Mouse (Mus musculus) frontal cortex, adult 2 months (tissue): ENCODE measurements at regions not wholly inside any gene's neighbourhood (a gene's known extent, or its start where the extent isn't known, plus 50 kb on each side); places are given as distances from the start of the nearest gene placed in this dataset.
A peak's percentile ranks its signal among the peaks of the same experiment; 100 is the strongest.

Experiments used
- DNase-seq, 2 experiments: peaks; one replicate each; pipeline ENCODE4 v3.0.0; 2022; ENCODE audit warnings: low spot score in 1 of 2; ENCODE audit errors: extremely low spot score in 1 of 2

DNA sequence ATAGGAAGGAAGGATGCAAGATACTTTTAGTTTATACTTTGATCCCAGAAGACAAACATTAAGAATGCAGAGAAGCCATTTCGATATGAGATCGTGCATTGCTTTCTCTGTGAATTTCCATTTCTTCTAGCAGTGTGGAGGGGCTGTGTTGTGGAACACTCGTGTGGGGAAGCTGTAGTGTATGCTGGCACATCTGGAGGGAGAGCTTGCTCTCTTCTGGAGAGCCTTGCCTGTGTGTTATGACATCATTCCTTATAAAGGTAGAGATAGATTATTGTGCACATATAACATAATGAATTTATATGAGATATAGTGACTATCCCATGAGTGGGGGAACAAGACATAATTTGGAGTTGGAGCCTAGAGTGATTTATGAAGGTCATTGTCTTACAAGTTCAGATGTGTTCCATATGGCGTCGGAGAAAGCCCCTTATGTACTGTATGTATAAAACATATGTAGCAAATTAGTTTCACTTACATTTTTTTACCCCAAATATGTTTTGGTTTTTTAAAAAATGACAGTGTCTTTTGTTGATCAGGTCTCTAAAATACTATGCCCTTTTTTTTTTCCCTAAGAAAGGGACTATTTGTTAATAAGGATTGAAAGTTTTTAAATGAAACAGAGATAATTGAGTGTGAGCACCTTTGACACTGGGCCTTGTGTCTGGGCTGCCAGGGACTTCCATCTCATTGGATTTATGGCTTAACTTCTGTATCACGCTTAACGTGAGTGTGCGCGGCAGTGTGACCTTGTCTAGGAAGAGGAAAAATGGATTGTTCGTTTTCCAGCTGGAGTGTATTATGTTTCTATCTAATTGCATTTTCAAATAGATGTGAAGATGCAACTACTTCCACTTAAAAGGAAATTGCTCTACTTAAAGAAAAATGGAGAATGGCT lies 230.8 kb downstream of the Papss1 start:
- DNase-seq: no peak

DNA sequence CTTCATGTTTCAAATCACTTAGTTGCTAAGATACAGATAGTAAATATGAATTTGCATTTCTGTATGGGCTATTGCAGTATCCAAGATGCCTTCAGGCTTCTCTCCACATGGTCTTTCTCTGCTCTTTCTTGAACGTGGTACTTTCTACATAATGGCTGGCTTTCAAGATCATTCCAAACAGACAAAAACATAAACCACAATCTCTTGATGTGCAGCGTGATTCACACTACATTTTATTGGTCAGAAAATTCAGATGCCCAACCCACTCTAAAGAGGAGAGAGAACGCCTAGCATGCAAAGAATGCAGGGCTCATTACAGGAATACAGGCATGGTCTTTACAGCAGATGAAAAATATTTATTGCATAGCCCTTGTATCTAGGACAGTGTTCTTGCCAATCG lies 235.2 kb downstream of the Papss1 start:
- DNase-seq: no peak

DNA sequence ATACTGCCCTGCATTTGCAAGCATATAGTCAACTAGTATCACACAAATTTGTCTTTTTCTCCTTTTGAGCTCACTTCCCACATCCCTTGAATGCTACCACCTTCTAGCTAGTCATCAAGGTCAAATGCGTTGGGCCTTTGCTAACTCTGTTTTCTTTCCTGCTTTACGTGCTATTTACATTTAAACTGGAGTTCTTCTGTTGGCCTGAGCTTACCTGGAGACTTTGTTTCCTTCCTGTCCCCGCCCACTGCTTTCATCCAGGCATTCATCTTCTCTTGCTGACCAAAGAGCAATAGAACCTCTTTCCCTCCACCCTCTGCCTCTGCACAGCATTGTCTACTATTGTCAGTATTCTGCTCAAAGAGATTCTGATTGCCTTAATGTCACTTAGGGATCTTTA lies 237.0 kb downstream of the Papss1 start:
- DNase-seq: no peak

DNA sequence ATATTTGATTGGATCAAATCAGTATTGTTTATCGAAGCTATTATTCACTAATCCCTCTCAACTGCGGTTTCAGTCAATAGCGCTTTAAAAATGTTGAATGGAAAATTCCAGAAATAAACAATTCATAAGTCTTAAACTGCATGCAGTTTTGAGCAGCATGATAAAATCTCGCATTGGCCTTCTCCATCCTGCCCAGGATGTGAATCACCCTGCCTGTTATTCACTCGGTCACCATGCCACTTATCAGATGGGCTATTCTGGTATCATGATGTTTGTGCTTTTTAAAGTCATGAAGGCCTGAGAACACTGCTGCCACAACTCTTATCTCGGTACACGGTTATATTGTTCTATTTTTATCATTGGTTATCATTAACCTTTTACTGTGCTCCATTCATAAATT lies 238.3 kb downstream of the Papss1 start:
- no peak for DNase-seq

DNA sequence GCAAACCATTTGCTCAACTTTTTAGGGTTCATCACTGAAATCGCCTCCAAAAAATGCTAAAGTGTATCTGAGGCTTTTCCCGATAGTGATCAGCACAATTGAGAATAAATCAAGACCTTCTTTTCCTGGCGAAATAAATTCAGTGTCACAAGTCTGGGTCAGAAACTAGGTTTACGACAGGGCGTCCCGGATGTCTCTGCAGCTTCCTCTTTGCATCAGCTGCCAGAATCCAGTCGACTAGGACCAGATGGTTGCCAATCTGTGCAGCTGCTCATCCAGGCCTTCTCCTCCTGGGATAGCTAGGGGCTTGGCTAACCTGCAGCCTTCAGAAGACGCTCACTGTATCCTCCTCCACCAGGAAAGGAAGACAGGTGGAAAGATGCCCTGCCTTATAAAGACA lies 243.6 kb downstream of the Papss1 start:
- peak in 1 of 2 experiments; percentile 6 for DNase-seq

DNA sequence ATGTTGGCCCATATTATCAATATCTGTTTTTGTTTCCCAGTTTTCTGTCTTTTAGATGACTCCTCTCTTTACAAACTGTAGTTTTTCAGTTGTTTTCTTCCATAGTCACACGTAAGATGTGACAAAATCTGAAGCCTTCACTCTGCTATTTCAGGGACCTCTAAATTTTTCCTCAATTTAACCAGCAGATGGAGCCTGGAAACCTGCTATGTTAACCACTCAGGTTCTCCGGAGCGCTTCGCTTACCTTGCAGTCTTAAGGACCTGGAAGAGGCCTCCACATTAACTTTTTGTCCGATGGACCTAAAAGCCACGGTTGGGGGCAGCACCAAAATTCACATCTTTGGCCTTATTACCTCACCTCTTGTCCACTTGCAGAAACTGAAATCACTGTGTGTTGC lies 248.4 kb downstream of the Papss1 start:
- DNase-seq: peak in 1 of 2 experiments; percentile 53

DNA sequence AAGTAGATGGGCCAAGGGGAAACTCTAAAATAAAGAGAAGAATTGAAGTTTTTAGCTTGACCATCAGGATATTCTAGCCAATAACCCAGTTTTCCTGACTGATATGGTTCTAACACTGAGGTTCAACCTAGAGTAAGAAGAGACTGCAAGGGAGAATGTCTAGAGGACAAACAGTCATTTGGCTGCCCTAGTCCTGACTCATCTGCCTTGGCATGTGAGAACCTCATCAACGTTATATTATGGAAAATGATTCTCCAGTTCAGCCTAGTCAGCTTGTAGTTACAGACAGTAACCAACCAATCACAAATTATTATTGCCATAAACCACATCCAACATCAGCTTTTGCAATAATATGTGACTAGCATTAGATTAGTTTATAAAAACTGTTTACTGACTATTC lies 254.2 kb downstream of the Papss1 start:
- DNase-seq: no peak

DNA sequence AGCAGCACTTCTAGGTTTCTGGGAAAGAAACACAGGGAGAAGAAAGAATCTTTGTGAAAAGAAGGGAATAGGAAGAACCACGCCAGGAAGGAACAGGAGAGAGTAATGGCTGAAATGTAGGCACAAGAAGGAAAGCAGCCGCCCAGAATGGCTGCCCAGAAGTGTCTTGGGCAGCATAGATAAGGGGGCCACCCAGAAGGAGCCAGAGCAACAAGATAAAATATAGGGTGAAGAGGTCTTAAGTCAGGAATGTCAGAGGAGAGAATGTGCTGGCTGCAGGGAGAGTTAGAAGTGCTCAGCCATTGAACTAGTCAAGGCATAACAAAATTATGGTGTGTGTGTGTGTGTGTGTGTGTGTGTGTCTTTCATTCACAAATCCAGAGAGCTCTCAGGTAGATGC lies 227.7 kb upstream of the Dkk2 start:
- no peak for DNase-seq

DNA sequence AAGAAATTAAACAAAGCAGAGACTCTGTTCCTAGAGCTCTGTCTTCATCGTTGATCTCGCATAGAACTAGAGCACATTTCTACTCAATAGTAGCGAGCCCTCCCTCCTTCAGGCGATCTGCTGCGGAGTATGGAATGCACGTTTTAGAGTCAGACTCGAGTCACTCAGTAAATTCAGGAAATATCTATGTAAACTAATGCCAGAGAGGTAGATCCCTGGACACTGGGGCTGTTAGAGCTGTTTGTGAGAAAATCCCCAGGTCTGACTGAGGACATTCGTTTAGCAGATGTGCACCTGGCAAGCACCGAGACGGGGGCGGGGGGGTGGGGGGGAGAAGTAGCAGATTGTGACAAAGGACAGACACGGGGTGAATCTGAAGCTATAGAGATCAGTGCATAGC lies 226.0 kb upstream of the Dkk2 start:
- no peak for DNase-seq

DNA sequence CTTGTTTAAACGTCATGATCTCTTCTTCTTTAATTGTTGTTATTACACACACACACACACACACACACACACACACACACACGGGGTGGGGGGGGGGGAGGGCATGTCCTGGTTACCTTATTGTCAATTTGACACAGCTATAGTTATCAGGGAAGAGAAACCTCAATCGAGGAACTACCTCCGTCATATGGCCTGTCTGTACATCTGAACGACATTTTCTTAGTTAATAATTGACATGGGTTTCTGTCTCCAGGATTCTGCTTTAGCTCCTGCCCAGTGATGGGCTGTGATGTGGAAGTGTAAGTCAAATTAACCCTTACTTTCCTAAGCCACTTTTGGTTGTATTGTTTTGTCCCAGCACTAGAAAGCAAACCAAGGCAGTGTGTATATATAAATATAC lies 220.0 kb upstream of the Dkk2 start:
- DNase-seq: no peak

DNA sequence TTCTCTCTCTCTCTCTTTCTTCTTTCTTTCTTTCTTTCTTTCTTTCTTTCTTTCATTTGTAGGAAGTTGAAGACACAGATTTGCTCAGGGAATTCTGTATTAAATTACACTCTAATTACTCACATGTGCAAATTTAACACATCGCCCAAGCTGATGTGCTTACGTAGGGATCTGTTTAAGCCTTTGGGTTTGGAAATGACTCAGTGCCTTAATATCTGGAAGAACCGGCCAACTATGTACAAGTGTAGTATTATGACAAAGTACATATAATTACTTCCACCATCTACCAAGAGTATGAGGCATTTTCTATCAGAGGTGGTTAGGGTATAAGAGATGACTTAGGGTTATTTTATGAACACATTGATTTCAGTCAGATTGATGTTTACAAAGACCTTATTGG lies 217.8 kb upstream of the Dkk2 start:
- DNase-seq: no peak

DNA sequence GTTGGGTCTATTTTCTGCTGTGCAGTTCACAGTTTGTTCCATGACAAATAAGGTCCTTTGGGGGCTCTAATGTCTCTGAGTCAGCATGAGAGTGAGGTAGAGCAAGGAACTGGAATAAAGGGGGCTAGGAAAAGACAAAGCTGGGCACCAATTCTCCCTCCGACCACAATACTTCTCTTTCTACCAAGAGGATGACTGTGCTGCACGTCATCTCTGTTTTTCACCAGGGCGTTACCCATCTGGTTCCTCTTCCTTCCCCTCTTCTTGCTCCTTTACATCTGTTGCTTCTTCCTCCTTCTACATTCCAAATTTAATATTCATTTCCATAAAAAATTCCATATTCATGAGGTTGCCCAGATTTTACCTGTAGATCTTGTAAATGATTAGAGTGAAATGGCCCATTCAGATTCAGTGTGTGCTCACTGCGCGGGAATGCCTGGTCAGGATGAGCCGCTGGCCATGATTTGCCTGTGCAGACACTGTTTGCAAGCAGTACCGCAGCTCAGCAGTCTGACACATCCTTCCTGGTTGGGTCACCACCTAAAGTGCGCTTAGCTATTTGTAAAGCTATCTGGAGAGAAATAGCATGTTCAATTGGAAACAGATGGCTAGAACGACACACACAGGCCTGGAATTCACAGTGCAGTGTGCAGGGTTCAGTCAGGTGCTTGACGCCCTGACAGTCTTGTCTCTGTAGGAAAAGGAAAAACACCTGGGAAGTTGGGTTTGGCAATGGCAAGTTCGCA lies 216.7 kb upstream of the Dkk2 start:
- no peak for DNase-seq

DNA sequence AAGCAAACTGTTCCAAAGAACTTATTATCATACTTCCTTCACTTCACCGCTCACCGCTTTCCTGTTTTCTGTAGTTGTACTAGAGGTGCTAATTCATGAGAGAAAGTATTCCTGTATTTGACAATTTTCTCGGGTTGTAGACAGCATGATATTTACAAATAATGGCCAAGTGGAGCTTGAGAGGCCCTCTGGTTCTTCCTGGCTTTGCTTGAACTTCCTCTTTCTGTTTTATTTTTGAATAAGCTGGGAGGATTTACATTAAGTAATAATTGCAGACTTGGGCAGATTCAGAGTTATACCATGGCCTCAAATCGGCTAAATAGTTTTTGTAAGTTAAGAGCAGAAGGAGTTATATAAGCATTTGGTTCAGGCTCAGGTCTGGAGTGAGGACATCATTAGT lies 215.8 kb upstream of the Dkk2 start:
- DNase-seq: no peak

DNA sequence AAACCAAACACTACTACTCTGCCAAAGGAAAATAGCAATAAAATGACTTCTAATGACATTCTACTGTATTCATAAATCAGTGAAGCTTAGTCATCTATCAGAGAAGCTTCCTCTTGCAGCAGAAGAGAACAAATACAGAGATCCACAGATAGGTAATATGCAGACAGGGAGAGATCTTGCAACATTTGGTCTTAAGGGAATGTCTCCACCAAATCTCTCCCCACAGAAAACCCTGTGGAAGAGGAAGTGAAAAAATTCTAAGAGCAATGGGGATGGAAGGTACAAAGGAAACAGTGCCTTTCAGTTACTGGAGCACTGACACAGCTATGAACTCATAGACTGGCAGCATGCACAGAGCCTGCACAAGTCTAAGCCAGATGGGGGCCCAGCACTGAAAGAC lies 202.4 kb upstream of the Dkk2 start:
- no peak for DNase-seq

DNA sequence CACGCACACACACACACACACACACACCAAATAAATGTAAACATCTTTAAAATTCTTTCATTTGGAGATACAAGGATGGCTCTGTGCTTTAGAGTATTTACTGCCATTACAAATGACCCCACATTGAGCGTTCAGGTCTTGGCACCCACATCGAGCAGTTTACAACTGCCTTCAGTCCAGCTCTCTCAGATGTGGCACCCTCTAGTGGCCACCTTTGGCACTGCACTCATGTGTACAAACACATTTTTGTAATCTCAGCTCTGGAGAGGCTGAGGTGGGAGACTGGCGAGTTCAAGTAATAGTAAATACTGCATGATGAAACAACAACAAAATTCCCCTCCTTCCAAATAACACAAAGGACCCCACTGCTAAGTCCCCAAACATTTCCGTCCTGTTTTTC lies 198.6 kb upstream of the Dkk2 start:
- peak in 1 of 2 experiments; percentile 6 for DNase-seq

DNA sequence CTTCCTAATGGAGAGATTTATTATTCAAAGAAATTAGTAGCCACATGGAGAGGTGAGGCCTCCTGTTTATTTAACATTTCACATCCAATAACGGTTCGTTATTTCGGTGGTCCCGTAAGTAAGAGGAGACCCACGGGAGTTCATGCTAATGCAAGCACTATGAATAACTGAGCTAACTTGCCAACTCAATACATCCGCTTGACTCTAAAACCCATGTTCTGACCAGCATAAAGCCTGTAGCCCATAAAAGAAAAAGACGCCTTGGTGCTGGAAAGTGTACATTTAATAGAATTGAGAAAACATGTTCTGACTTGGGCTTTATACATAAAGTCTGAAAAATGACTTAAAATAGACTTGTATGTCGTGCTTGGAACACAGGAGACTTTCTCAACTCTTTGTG lies 198.1 kb upstream of the Dkk2 start:
- no peak for DNase-seq

DNA sequence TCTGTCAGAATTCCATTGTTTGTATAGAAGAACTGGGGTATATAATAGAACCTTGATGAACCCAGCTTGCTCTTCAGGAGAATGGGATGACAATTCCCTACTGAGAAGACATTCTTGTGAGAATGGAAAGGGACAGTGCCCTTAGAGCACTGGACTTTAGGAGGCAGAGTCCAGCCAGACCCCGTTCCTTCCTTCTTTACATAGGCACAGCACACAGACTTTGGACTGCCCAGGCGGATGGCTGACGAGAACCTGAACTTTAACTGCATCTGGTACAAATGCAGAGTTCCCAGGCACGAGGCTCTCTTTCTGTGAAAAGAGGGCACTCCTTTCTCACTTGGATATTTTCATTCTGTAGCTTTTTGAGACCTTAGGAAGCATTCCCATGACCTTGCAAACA lies 197.4 kb upstream of the Dkk2 start:
- DNase-seq: no peak

DNA sequence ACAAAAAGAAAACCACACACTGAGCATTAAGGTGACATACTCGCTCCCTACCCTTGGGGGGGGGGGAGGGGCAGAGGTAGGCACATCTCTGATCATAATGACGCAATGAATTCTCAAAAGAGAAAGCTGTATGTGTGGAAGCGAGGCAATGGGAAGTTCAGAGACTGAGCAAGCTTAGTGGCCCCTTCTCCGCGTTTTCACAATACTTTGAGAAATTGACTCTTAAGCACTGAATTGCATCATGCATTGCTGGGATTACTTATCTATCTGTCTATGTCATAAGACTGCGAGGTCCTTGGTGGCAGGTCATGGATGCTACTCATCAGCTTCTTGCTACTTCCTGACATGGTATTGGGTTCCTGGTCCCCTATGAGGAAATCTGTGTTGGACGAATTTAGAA lies 193.2 kb upstream of the Dkk2 start:
- DNase-seq: no peak

DNA sequence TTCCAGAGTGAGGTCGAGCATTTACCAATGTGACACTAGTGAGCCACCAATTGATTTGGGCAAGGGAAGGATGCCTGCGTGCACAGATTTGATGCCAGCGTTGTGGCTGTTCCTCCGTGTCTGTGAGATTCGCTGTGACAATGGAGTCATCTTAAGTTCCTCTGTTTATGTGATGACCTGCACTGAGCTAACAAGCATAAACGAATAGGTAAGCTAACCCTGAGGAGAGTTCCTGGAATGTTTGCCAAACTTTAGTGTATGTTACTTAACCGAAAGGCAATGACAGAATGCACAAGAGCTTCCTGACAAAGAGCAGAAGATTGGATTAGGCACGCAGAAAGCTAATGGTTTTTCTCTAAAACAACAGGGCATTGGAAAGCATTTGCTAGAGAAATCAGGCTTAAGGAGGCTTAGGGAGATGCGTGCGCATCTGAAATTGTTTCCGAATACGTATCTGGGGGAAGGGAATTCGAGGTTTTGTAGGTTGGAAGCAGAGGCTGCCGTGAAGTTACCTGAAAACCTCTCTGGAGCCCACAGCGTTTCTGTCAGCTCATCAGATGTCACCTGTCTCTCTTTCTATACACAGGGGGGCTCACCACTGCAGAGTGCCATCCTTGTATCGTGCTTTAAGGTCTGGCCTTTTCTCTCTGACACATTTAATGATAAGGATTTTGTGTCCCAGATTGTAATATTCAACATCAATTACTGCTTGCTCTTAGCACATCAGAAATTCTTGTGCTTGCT lies 191.9 kb upstream of the Dkk2 start:
- no peak for DNase-seq

DNA sequence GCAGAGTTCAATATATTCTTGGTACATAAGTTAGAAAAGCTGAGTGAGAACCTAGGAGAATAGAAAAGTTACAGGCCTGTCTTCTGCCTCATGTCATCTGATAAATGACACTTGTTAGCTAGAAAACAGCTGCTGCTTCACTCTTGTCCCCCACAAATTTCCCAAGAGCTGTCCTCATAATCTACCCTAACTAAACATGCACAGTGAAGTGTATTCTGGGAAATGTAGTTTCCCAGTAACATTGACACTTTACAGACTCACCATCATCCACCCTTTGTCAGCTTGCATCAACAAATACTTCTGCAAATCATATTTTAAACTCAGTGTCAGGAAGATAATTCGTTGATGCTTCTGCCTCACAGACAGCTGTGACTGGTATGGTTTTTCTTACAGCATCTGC lies 190.0 kb upstream of the Dkk2 start:
- DNase-seq: no peak

DNA sequence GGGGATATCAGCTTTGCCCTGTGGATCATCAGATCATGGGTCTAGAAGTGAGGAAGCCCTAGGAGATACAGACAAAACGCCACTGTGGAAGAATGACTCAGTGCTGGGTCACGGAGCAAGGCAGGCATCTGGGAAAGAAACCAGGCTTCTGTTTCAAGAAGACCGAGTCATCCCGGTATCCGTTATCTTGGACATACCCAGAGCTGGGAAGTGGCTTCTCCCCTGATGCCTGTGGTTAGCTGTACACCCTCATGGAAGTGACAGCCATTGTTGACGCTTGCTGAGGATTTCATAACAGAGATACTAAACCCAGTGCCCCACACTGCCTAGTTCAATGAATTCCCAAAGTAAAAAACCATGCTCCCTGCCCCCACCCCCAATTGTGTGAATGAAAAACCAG lies 171.6 kb upstream of the Dkk2 start:
- no peak for DNase-seq
